Mouse (Mus musculus) liver, embryonic 15.5 days (tissue): ENCODE results near the gene Art3. TPM values are rescaled to one million over a fixed set of nuclear protein-coding genes. Genes with fewer than 3 reads are reported as not detected.
A peak's percentile ranks its signal among the peaks of the same experiment; 100 is the strongest.
"Not testable (repeated sequence)": the region's sequence is repeated elsewhere in the genome, so short reads cannot be mapped to it uniquely, and the experiment has no call there.

Source experiments
- ATAC-seq: fragments of 200-750 bp; cut with Nextera tagmentation; 2 replicates; pipeline ENCODE4 v1.8.0; 2017; ENCODE audit warnings: moderate number of reproducible peaks, mild to moderate bottlenecking, moderate library complexity; ENCODE audit not compliant: insufficient read depth
- H3K27ac ChIP-seq: fragments of 300-500 bp; sonication (generic); replicated peaks from 2 replicates; pipeline ENCODE4 v1.5.1; 2015; ENCODE audit warnings: mild to moderate bottlenecking, inconsistent platforms
- H3K27me3 ChIP-seq: fragments of 300-500 bp; sonication (generic); 2 replicates; pipeline ENCODE4 v1.6.1; 2015; ENCODE audit warnings: mild to moderate bottlenecking, inconsistent platforms
- H3K36me3 ChIP-seq: fragments of 300-500 bp; sonication (generic); replicated peaks from 2 replicates; pipeline ENCODE4 v1.6.1; 2015; ENCODE audit warnings: moderate library complexity, mild to moderate bottlenecking, inconsistent platforms
- H3K4me1 ChIP-seq: fragments of 300-500 bp; sonication (generic); replicated peaks from 2 replicates; pipeline ENCODE4 v1.6.1; 2015; ENCODE audit warnings: inconsistent platforms
- H3K4me2 ChIP-seq: fragments of 300-500 bp; sonication (generic); 2 replicates; pipeline ENCODE4 v1.6.1; 2015; ENCODE audit warnings: moderate library complexity, mild to moderate bottlenecking, inconsistent platforms
- H3K4me3 ChIP-seq: fragments of 300-500 bp; sonication (generic); replicated peaks from 2 replicates; pipeline ENCODE4 v1.5.1; 2015; ENCODE audit warnings: mild to moderate bottlenecking, inconsistent platforms
- H3K9ac ChIP-seq: fragments of 300-500 bp; sonication (generic); 2 replicates; pipeline ENCODE4 v1.6.1; 2015; ENCODE audit warnings: moderate library complexity, mild to moderate bottlenecking, inconsistent platforms
- H3K9me3 ChIP-seq: fragments of 300-500 bp; sonication (generic); replicated peaks from 2 replicates; pipeline ENCODE4 v1.6.1; 2016; ENCODE audit warnings: inconsistent platforms
- WGBS: fragments of 180-500 bp; shearing (Covaris S2); methylation state at CpG from one replicate; pipeline ENCODE4 v1.1.7; 2015; ENCODE audit warnings: mixed read lengths; ENCODE audit not compliant: insufficient replicate concordance; 5-methylcytosine and 5-hydroxymethylcytosine counted together
- polyA plus RNA-seq: library from polyadenylated mRNA; unstranded; fragments of >200 nt; fragmentation: Nextera tagmentation; extraction: Ambion mirVana; gene quantifications from 2 replicates; pipeline ENCODE4 v1.2.1, GENCODE M21; 2015

Gene Art3
- polyA plus RNA-seq, 1 experiment from 2014 or later = 1.2 TPM

- 45% methylated on average over 4 of the region's 4 CpGs for WGBS
Measured at GRCm38 (mm10) chr5:92340606-92341005, 9.0 kb downstream of the Art3 start.

GRCm38 (mm10) chr5:92345006-92345405 is 13.4 kb downstream of the Art3 start:
- Histone ChIP-seq H3K9ac (no peak overlapping the region), H3K36me3 (no peaks in the 10 kb centered on the region), H3K9me3 (no peaks in the 10 kb centered on the region), H3K4me1 (peaks cover 19% of the 10 kb centered on the region), H3K27me3 (no peaks in the 10 kb centered on the region; the same call in 1 of the 2 replicates), H3K4me2 (no peak overlapping the region), H3K27ac (no peak overlapping the region), H3K4me3 (no peak overlapping the region)
- ATAC-seq = no peak
- WGBS = 62% methylated on average over 8 of the region's 8 CpGs

More at GRCm38 (mm10) chr5:92340606-92341005, 9.0 kb downstream of the Art3 start:
- Histone ChIP-seq H3K27me3 (no peaks in the 10 kb centered on the region), H3K27ac (no peak overlapping the region), H3K36me3 (no peaks in the 10 kb centered on the region), H3K4me3 (no peak overlapping the region), H3K4me2 (no peak overlapping the region), H3K9me3 (no peaks in the 10 kb centered on the region), H3K9ac (no peak overlapping the region), H3K4me1 (no peaks in the 10 kb centered on the region)
- no peak for ATAC-seq

GRCm38 (mm10) chr5:92348794-92349413 is 17.3 kb downstream of the Art3 start, which contains the start of gene Cxcl10:
Cxcl10 (minus strand) TSS chr5:92348889.
- ATAC-seq = peak; percentile 72
- Histone ChIP-seq H3K4me3 (peak within 1 kb of the TSS; percentile 26), H3K36me3 (no peaks in the 10 kb centered on the region), H3K9ac (no peak within 1 kb of the TSS), H3K27me3 (no peaks in the 10 kb centered on the region; the same call in 1 of the 2 replicates), H3K27ac (no peak within 1 kb of the TSS), H3K9me3 (no peaks in the 10 kb centered on the region), H3K4me2 (peak within 1 kb of the TSS; percentile 64), H3K4me1 (peaks cover 23% of the 10 kb centered on the region)
- 13% methylated on average over 14 of the region's 14 CpGs for WGBS

GRCm38 (mm10) chr5:92349731-92350130 is 18.1 kb downstream of the Art3 start:
- H3K27me3 ChIP-seq = no peaks in the 10 kb centered on the region; the same call in 1 of the 2 replicates
- ATAC-seq = no peak
- 0 out of 2 replicates have a peak overlapping the region, but pooled peaks have one; percentile 0 for H3K4me2 ChIP-seq
- WGBS = 67% methylated on average over 7 of the region's 7 CpGs
- H3K9ac ChIP-seq = no peak overlapping the region
- H3K4me1 ChIP-seq = peaks cover 24% of the 10 kb centered on the region
- no peak overlapping the region for H3K4me3 ChIP-seq
- no peak overlapping the region for H3K27ac ChIP-seq
- no peaks in the 10 kb centered on the region for H3K36me3 ChIP-seq
- H3K9me3 ChIP-seq = no peaks in the 10 kb centered on the region

GRCm38 (mm10) chr5:92352716-92353115 is 21.1 kb downstream of the Art3 start:
- not testable (repeated sequence) for H3K27me3 ChIP-seq, H3K9me3 ChIP-seq, H3K4me3 ChIP-seq, H3K36me3 ChIP-seq, H3K9ac ChIP-seq, ATAC-seq
- 62% methylated on average over 4 of the region's 4 CpGs for WGBS
- peak overlapping the region; percentile 61 for H3K4me2 ChIP-seq
- H3K4me1 ChIP-seq = peaks cover 24% of the 10 kb centered on the region
- 0 out of 2 replicates have a peak overlapping the region, but pooled peaks have one; percentile 68 for H3K27ac ChIP-seq

GRCm38 (mm10) chr5:92353517-92353916 is 21.9 kb downstream of the Art3 start:
- Histone ChIP-seq H3K4me2 (peak overlapping the region; percentile 61), H3K27ac (peak overlapping the region; percentile 68), H3K9me3 (no peaks in the 10 kb centered on the region), H3K27me3 (no peaks in the 10 kb centered on the region), H3K4me3 (peak overlapping the region; percentile 52), H3K36me3 (no peaks in the 10 kb centered on the region), H3K9ac (0 out of 2 replicates have a peak overlapping the region, but pooled peaks have one; percentile 35), H3K4me1 (peaks cover 24% of the 10 kb centered on the region)
- ATAC-seq = peak; percentile 33; the same call in 1 of the 2 replicates
- WGBS = 13% methylated on average over 11 of the region's 11 CpGs

- Histone ChIP-seq H3K4me3 (no peak overlapping the region), H3K4me1 (peaks cover 11% of the 10 kb centered on the region), H3K9me3 (no peaks in the 10 kb centered on the region), H3K4me2 (no peak overlapping the region), H3K9ac (no peak overlapping the region), H3K27me3 (0 out of 2 replicates have a peak, but pooled peaks cover under 1% of the 10 kb centered on the region), H3K27ac (no peak overlapping the region), H3K36me3 (no peaks in the 10 kb centered on the region)
- 16% methylated on average over 12 of the region's 12 CpGs for WGBS
- ATAC-seq = no peak
Measured at GRCm38 (mm10) chr5:92358033-92358432, 26.4 kb downstream of the Art3 start.

- WGBS = 64% methylated on average over 11 of the region's 11 CpGs
- H3K9ac ChIP-seq = no peak overlapping the region
- peak; percentile 68; the same call in 1 of the 2 replicates for ATAC-seq
- peak overlapping the region; percentile 48 for H3K27ac ChIP-seq
- no peak overlapping the region for H3K4me3 ChIP-seq
- no peaks in the 10 kb centered on the region for H3K36me3 ChIP-seq
- no peak overlapping the region for H3K4me2 ChIP-seq
- H3K9me3 ChIP-seq = no peaks in the 10 kb centered on the region
- H3K4me1 ChIP-seq = peaks cover 6% of the 10 kb centered on the region
- H3K27me3 ChIP-seq = 0 out of 2 replicates have a peak, but pooled peaks cover 4% of the 10 kb centered on the region
Measured at GRCm38 (mm10) chr5:92358767-92359455, 27.3 kb downstream of the Art3 start.

- no peak overlapping the region; the same call in 1 of the 2 replicates for H3K9ac ChIP-seq
- H3K36me3 ChIP-seq = no peaks in the 10 kb centered on the region
- no peak overlapping the region for H3K27ac ChIP-seq
- H3K9me3 ChIP-seq = no peaks in the 10 kb centered on the region
- 20% methylated on average over 4 of the region's 4 CpGs for WGBS
- H3K4me1 ChIP-seq = peaks cover 14% of the 10 kb centered on the region
- 0 out of 2 replicates have a peak, but pooled peaks cover 4% of the 10 kb centered on the region for H3K27me3 ChIP-seq
- no peak for ATAC-seq
- H3K4me3 ChIP-seq = no peak overlapping the region
- H3K4me2 ChIP-seq = no peak overlapping the region
Measured at GRCm38 (mm10) chr5:92363179-92363578, 31.6 kb downstream of the Art3 start.

GRCm38 (mm10) chr5:92364011-92364410 is 32.4 kb downstream of the Art3 start:
- no peaks in the 10 kb centered on the region for H3K36me3 ChIP-seq
- no peak overlapping the region for H3K9ac ChIP-seq
- no peak overlapping the region for H3K4me3 ChIP-seq
- no peaks in the 10 kb centered on the region for H3K9me3 ChIP-seq
- ATAC-seq = no peak
- peaks cover 18% of the 10 kb centered on the region for H3K4me1 ChIP-seq
- no peak overlapping the region for H3K27ac ChIP-seq
- H3K27me3 ChIP-seq = 0 out of 2 replicates have a peak, but pooled peaks cover 4% of the 10 kb centered on the region
- H3K4me2 ChIP-seq = no peak overlapping the region
- 76% methylated on average over 5 of the region's 5 CpGs for WGBS

GRCm38 (mm10) chr5:92365146-92365705 is 33.6 kb downstream of the Art3 start:
- Histone ChIP-seq H3K4me1 (peaks cover 26% of the 10 kb centered on the region), H3K27ac (no peak overlapping the region), H3K4me2 (no peak overlapping the region), H3K4me3 (no peak overlapping the region), H3K9me3 (no peaks in the 10 kb centered on the region), H3K36me3 (no peaks in the 10 kb centered on the region), H3K9ac (no peak overlapping the region), H3K27me3 (0 out of 2 replicates have a peak, but pooled peaks cover 4% of the 10 kb centered on the region)
- no peak for ATAC-seq
- WGBS = 66% methylated on average over 11 of the region's 11 CpGs
